Mouse (Mus musculus) frontal cortex, postnatal 36 days (tissue): Measurements from ENCODE around the gene E030018B13Rik.
A peak's percentile ranks its signal among the peaks of the same experiment; 100 is the strongest.

Experiments
- DNase-seq, 2 experiments: peaks; one replicate each; pipeline ENCODE4 v3.0.0; 2022; ENCODE audit warnings: low spot score in 2 of 2

E030018B13Rik gene

GRCm38 (mm10) chr7:63897655-63898054 is 19.0 kb upstream of the E030018B13Rik start:
- no peak for DNase-seq

GRCm38 (mm10) chr7:63898201-63898600 is 18.5 kb upstream of the E030018B13Rik start:
- DNase-seq: no peak

GRCm38 (mm10) chr7:63899925-63900324 is 16.7 kb upstream of the E030018B13Rik start:
- DNase-seq: no peak

GRCm38 (mm10) chr7:63900411-63900810 is 16.2 kb upstream of the E030018B13Rik start:
- DNase-seq: no peak

GRCm38 (mm10) chr7:63901346-63901745 is 15.3 kb upstream of the E030018B13Rik start:
- peak in 1 of 2 experiments; percentile 39 for DNase-seq

GRCm38 (mm10) chr7:63901942-63902341 is 14.7 kb upstream of the E030018B13Rik start:
- DNase-seq: no peak

- no peak for DNase-seq
Measured at GRCm38 (mm10) chr7:63902604-63903210, 13.9 kb upstream of the E030018B13Rik start.

- DNase-seq: no peak
Measured at GRCm38 (mm10) chr7:63903635-63904380, 12.8 kb upstream of the E030018B13Rik start.

GRCm38 (mm10) chr7:63905190-63905589 is 11.5 kb upstream of the E030018B13Rik start:
- DNase-seq: no peak

- no peak for DNase-seq
Measured at GRCm38 (mm10) chr7:63905642-63906041, 11.0 kb upstream of the E030018B13Rik start.

- DNase-seq: no peak
Measured at GRCm38 (mm10) chr7:63907778-63908495, 8.7 kb upstream of the E030018B13Rik start.

- no peak for DNase-seq
Measured at GRCm38 (mm10) chr7:63908496-63909285, 8.0 kb upstream of the E030018B13Rik start.

- DNase-seq: no peak
Measured at GRCm38 (mm10) chr7:63910225-63910624, 6.4 kb upstream of the E030018B13Rik start.

- no peak for DNase-seq
Measured at GRCm38 (mm10) chr7:63910912-63911311, 5.7 kb upstream of the E030018B13Rik start.

- no peak for DNase-seq
Measured at GRCm38 (mm10) chr7:63911383-63912233, 5.0 kb upstream of the E030018B13Rik start.

GRCm38 (mm10) chr7:63912234-63912810 is 4.3 kb upstream of the E030018B13Rik start:
- no peak for DNase-seq

- DNase-seq: no peak
Measured at GRCm38 (mm10) chr7:63912924-63913723, 3.5 kb upstream of the E030018B13Rik start.

- no peak for DNase-seq
Measured at GRCm38 (mm10) chr7:63913724-63914692, 2.6 kb upstream of the E030018B13Rik start.
